Mouse (Mus musculus): ENCODE measurements at regions not wholly inside any gene's neighbourhood (a gene's known extent, or its start where the extent isn't known, plus 50 kb on each side); places are given as distances from the start of the nearest gene placed in this dataset.

DNA sequence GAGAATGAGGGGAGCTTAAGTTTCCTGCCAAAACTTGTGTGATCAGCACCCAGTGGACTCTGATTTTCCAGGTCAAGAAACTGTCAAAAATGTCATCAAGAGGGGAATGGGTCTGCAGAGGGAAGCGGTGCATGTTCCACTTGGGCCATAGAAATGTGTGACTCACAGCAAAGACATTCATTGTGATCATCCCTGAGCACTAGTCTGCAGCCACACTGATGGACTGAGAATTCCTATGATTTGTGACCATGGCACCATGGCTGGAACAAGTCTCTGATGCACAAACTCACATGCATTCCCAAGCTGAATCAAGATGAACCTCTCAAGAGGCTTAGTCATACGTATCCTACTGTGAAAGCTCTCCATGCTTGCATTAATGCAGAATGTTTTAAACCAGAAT, 63.6 kb upstream of the Fbxl7 start:
- TF ChIP-seq CTCF (IDR thresholded peaks at IDR 0.05; ENCODE audit: low read depth, low read length) (no peak), POLR2A (IDR thresholded peaks at IDR 0.05; ENCODE audit: borderline replicate concordance, low read depth, low read length) (no peak)

All from bone marrow macrophage, adult 2 months (primary cell).